Mouse (Mus musculus): ENCODE results near the gene 4930470P17Rik.

DNA sequence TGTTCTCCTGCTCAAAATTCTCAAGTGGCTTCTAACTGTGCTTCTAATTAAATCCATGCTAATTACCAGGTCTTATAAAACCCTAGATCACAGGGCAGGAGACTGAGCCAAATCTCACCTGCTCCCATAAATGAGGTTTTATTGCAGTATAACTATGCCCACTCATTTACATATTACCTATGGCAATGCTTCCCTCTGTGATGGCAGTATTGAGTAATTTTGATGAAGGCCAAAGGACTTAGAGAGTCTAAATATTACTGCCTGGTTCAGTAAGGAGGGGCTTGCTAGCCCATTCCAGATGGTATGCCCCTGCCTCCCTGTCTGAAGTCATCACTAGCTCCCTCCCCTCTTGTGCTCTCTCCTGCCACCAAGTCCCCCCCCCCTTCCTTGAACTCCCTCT lies 66.0 kb downstream of the 4930470P17Rik start:
- TF ChIP-seq CTCF (IDR thresholded peaks at IDR 0.05; ENCODE audit: low read depth, low read length) (no peak), EP300 (IDR thresholded peaks at IDR 0.05; ENCODE audit: insufficient read depth, low read depth, low read length) (no peak)

All from ES-Bruce4 (cell line).